Mouse (Mus musculus) limb, embryonic 11.5 days (tissue): Measurements from ENCODE around the gene Szt2. TPM values are rescaled to one million over a fixed set of nuclear protein-coding genes. Genes with fewer than 3 reads are reported as not detected.

Source experiments
- polyA plus RNA-seq: library from polyadenylated mRNA; unstranded; fragments of >200 nt; fragmentation: Nextera tagmentation; extraction: Ambion mirVana; gene quantifications from 2 replicates; pipeline ENCODE4 v1.2.1, GENCODE M21; 2014

The Szt2 gene
- polyA plus RNA-seq, 1 experiment from 2014 or later: 11.0 TPM

Other genes starting within 250 kb of the Szt2 start
- gene Kdm4a, start 229.2 kb downstream of the Szt2 start, polyA plus RNA-seq: 63.9 and 71.4 TPM in 2 replicates
- gene Ptprf, start 117.9 kb downstream of the Szt2 start, polyA plus RNA-seq: 46.8 and 51.0 TPM in 2 replicates
- gene Med8, start 64 bp upstream of the Szt2 start, polyA plus RNA-seq: 130 and 134 TPM in 2 replicates
- 42.7 and 48.8 TPM in 2 replicates for gene Elovl1, start 18.8 kb upstream of the Szt2 start, polyA plus RNA-seq
- 355 and 368 TPM in 2 replicates for gene Cdc20, start 28.1 kb upstream of the Szt2 start, polyA plus RNA-seq
- gene Mpl, start 48.2 kb upstream of the Szt2 start, polyA plus RNA-seq: 1.3 TPM in 2 replicates
- gene Tie1, start 80.8 kb upstream of the Szt2 start, polyA plus RNA-seq: 9.9 and 12.6 TPM in 2 replicates
- gene 2610528J11Rik, start 117.7 kb upstream of the Szt2 start, polyA plus RNA-seq: 1.0 and 1.6 TPM in 2 replicates
- 0.27 and 0.33 TPM in 2 replicates for gene Tmem125, start 134.8 kb upstream of the Szt2 start, polyA plus RNA-seq
- 0.40 and 0.45 TPM in 2 replicates for gene Cfap57, start 211.5 kb upstream of the Szt2 start, polyA plus RNA-seq
- 180 and 190 TPM in 2 replicates for gene Ebna1bp2, start 211.5 kb upstream of the Szt2 start, polyA plus RNA-seq
- not detected in 2 replicates for gene Olfr62, start 249.7 kb upstream of the Szt2 start, polyA plus RNA-seq